Mouse (Mus musculus) liver (tissue): ENCODE results near the gene Stab2.

Experiments
- DNase-seq: peaks from one replicate; pipeline ENCODE4 v3.0.0-alpha.2; 2020; ENCODE audit warnings: mixed read lengths

Stab2 gene

DNA sequence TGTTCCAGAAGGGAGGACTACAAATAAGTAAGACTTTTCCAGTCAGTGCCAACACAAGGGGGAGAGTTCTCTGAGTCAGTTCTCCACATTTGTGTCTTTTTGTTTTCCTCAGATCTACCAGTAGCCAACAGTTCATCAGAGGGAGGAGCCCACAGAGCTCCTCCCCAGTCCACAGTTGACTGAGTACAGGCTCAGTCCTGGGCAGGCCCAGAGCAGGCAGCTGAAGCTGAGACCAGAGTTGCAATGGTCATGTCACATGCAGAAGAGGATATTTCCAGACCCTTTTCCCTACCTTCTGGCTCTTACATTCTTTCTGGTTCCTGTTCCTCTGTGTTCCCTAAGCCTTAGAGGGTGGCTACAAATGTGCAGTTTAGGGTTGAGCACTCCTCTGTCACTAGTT is 118.4 kb downstream of the Stab2 start:
- DNase-seq = no peak

GRCm38 (mm10) chr10:86886434-86886833 is 121.4 kb downstream of the Stab2 start:
- no peak for DNase-seq

GRCm38 (mm10) chr10:86881448-86881847 is 126.4 kb downstream of the Stab2 start:
- DNase-seq = no peak

DNA sequence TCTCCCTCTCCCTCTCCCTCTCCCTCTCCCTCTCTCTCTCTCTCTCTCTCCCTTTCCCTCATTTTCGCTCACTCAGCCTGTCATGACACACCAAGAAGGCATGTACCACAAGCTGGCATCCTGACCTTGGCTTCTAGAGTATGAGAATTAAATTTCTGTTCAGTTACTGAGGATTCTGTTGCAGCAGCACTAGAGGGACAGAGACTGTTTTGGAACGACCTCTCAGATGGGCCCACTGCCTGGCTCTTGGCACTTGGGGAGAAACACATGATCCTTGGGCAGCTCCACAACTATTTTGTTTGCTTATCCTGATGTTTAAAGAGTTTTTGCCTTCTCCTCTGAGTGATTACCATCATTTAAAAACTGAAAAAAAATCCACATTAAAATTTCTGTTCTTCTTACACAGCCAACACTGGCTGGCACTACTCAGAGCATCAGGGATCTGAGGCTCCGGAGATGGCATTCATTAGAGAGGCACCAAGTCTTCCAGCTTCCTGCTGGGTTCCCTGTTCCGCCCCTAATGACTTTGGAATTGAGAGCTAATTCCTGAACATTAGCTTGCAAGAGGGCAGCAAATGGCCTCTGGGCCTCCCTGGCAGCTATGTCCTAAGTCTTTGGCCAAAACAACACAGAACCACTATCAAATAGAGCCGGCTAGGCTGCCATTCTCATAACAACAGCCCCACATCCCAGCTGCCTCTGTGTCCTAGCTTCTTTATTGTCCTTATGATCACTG is 127.6 kb downstream of the Stab2 start:
- no peak for DNase-seq

DNA sequence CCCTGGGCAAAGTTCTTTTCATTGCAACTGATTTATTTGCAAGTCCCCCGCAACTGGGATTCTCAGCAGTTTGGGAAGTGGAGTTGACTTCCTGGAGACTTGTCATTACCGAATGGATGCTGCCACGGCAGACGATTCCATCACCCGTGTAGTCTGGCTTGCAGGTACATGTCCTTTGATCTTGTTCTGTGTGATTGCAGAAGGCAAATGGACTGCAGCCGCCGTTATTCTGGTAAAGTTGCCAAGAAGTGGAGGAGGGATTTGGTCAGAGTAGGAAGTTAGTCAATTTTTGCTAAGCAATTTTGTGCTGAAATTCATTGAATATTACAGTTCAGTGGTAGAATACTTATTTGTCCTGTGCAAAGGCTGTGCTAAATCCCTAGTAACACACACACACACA is 129.1 kb downstream of the Stab2 start:
- DNase-seq = no peak

- no peak for DNase-seq
Observed at GRCm38 (mm10) chr10:86872591-86872990, 135.2 kb downstream of the Stab2 start.

GRCm38 (mm10) chr10:86872121-86872520 is 135.7 kb downstream of the Stab2 start:
- no peak for DNase-seq

DNA sequence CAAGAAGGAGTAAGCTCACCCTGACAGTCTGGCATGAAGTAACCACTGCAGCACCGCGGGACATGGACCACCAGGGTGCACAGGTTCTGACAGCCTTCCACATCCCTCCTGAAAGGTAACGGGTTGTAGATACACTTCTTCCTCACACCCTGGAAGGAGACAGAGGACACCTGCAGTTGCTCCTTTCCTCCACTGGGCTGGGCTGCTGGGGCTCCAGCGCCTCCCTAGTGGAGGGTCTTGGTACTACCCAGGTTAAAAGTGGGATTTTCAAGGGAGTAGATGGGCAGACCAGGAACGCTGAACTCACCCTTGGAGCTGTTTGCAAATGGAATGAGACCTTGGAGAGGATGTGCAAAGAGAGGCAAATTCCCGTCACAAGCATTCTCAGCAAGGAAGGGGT is 144.4 kb downstream of the Stab2 start:
- no peak for DNase-seq

- DNase-seq = no peak
Observed at GRCm38 (mm10) chr10:86862496-86862895, 145.3 kb downstream of the Stab2 start.

DNA sequence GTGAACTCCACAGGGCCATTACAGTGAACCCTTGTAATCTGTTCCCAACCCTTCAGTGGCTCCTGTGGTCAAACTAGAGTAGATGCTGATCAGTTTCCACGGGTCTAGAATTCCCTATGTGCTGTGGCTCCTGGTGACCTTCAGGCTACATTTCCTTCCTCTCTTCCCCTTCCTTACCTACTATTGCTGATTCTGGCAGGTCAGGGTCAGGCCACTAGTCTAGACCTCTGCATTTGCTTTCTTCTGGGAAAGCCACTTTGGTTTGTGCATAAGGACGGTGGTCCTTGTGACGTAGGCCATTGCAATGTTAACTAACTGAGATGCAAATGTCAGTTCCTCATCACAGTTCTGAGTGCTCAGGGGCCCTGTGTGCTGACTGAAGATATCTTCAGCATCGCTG is 147.4 kb downstream of the Stab2 start:
- no peak for DNase-seq

DNA sequence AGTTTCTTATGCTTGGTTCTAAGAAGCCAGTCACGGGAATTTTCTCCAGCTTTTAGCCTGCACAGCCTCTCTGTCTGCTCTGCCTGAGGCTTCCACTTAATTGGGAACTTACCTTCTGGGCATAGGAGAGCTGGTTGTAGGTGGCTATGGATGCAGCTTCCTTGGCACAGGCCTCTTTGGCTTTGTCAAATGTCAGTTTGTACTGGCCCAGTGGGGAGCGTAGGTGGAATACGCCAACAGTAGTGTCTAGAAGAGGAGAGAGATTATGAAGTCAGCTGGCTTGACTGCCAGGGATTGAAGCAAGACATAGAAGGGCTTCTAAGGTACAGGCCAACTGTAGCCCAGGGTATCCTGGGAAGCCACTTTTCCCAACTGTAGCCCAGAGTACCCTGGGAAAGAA is 154.4 kb downstream of the Stab2 start:
- no peak for DNase-seq

DNA sequence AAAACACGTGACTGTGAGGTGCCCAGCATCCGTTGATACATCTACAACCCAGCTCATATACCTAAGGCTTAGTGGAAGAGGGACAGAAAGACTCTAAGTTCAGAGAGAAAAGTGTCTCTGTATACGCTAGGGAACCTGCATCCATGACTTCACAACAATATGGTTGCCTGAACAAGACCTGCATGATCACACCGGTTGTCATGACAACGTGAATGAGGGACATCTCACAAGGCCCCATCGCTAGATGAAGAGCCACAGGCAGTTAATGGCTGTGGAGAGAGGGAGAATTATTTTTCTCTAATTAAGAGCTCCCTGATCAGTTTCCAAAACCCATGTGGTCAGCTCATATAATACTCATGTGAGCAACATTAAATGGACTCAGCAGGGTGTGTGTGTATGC is 155.7 kb downstream of the Stab2 start:
- no peak for DNase-seq

- no peak for DNase-seq
Observed at GRCm38 (mm10) chr10:86849508-86849907, 158.3 kb downstream of the Stab2 start.

DNA sequence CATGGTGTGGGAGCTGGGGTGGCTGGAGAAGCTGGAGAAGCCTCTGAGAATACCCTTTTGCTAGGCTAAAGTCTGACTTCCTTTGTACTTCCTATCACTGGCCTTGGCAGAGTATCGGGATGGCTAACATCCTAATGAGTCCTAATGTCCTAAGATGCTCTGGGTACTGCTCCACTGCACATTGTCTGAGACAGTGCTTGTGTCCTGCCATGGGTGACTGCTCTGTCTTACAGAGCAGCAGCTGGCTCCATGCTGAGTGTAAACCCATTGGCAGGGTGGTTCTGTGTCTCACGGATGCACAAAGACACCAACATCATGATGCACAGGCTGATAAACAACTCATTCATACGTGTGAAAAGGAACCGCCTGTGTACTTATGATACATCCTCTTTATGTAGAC is 158.7 kb downstream of the Stab2 start:
- no peak for DNase-seq

DNA sequence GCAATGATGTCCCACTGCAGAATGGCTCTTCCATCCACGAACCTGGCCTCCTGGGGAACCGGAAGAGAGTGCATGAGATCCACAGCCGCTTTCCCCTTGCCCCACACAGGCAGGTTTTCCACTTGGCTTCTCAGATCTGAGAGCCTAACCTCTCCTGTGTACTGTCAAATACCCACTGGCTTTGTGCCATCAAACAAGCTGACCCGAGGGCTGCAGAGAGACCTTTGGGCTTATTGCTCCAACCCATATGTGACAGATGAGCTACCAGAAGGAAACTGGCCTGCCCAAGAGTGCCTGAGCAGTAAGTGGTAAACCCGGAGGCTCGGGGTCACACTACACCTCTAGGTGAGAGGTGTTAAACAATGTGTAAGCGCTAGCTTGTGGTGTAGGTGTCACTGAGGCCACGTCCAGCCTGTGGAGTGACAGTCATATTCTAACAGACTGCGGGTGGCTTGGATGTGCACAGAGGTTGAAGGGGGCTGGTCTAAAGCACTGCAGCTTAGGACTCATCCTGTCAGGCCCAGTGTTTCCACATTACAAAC is 160.8 kb downstream of the Stab2 start:
- no peak for DNase-seq

DNA sequence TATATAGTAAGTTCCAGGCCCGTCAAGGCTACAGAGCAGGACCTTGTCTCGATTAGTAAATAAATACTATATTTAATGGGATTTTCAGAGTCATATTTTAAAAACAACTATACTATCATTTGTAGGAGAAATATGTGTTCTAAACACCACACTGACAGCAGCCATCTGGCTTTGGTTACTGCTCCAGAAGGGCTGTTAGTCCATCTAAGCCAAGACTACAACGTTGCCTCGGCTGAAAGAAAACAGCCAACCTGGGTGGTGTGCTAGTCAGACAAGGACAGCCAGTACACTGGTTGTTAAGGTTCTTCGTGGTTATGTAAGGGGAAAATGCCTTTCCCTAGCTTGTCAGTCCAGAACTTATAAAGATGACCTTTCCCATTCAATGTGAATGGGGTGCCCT is 165.2 kb downstream of the Stab2 start:
- no peak for DNase-seq

GRCm38 (mm10) chr10:86838827-86839226 is 169.0 kb downstream of the Stab2 start:
- no peak for DNase-seq

- no peak for DNase-seq
Observed at GRCm38 (mm10) chr10:86836784-86837183, 171.0 kb downstream of the Stab2 start.

DNA sequence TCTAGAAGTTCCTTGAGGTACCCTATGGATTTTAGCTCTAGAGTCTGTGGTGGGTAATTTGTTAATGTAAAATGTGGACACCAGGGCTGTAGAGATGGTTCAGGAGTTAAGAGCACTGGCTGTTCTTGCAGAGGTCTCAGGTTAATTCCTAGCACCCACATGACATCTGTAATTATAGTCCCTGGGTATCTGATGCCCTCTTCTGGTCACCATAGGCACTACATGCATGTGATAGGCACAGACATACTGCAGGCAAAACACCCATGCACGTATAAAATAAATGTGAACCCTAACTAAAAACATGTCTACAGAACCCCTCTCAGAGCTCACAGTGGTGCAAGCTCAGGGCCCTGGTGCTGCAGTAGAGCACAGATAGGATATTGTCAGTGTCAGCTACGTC is 178.3 kb downstream of the Stab2 start:
- no peak for DNase-seq

- no peak for DNase-seq
Observed at GRCm38 (mm10) chr10:86828221-86829135, 179.3 kb downstream of the Stab2 start.

GRCm38 (mm10) chr10:86826929-86827328 is 180.9 kb downstream of the Stab2 start:
- DNase-seq = no peak

GRCm38 (mm10) chr10:86825871-86826522 is 181.8 kb downstream of the Stab2 start:
- DNase-seq = no peak

GRCm38 (mm10) chr10:86824871-86825270 is 183.0 kb downstream of the Stab2 start:
- no peak for DNase-seq
